Mouse (Mus musculus) ES-Bruce4 (cell line): ENCODE results near the gene Adcyap1. TPM values are rescaled to one million over a fixed set of nuclear protein-coding genes. Genes with fewer than 3 reads are reported as not detected.

Experiments used
- H3K27ac ChIP-seq: 2 replicates; pipeline ENCODE4 v1.5.1; 2012; ENCODE audit warnings: low read length, inconsistent platforms; ENCODE audit not compliant: insufficient read depth
- H3K27me3 ChIP-seq: 2 replicates; pipeline ENCODE4 v1.6.1; 2012; ENCODE audit warnings: mild to moderate bottlenecking, low read length, inconsistent platforms; ENCODE audit not compliant: control insufficient read depth, poor library complexity, insufficient read depth, severe bottlenecking
- H3K36me3 ChIP-seq: 2 replicates; pipeline ENCODE4 v1.6.1; 2012; ENCODE audit warnings: inconsistent platforms, mild to moderate bottlenecking, low read length, moderate library complexity; ENCODE audit not compliant: control insufficient read depth, poor library complexity, insufficient read depth, severe bottlenecking
- H3K4me1 ChIP-seq: one replicate; pipeline ENCODE4 v1.8.1; 2011; ENCODE audit warnings: low read length; ENCODE audit not compliant: control insufficient read depth, insufficient read depth
- H3K4me3 ChIP-seq: 2 replicates; pipeline ENCODE4 v1.5.1; 2011; ENCODE audit warnings: low read depth, mild to moderate bottlenecking, low read length
- H3K9ac ChIP-seq: 2 replicates; pipeline ENCODE4 v1.6.1; 2012; ENCODE audit warnings: low read depth, mild to moderate bottlenecking, inconsistent platforms; ENCODE audit not compliant: poor library complexity, severe bottlenecking
- H3K9me3 ChIP-seq: replicated peaks from 2 replicates; pipeline ENCODE4 v1.6.1; 2012; ENCODE audit warnings: mild to moderate bottlenecking, low read length, inconsistent platforms; ENCODE audit not compliant: control insufficient read depth, poor library complexity, insufficient read depth, severe bottlenecking
- CTCF ChIP-seq: IDR thresholded peaks from one replicate; pipeline ENCODE4 v1.8.1; 2011; ENCODE audit warnings: low read depth, low read length
- EP300 ChIP-seq: IDR thresholded peaks from 2 replicates; pipeline ENCODE4 v1.6.1; 2011; ENCODE audit warnings: low read depth, low read length; ENCODE audit not compliant: insufficient read depth
- POLR2A ChIP-seq: IDR thresholded peaks from one replicate; pipeline ENCODE4 v1.8.1; 2011; ENCODE audit warnings: low read length; ENCODE audit not compliant: insufficient read depth
- polyA plus RNA-seq: library from polyadenylated mRNA; stranded (reverse); fragments of >200 nt; gene quantifications from 2 replicates; pipeline ENCODE4 v1.2.4, GENCODE M21; 2011; ENCODE audit warnings: low read depth; ENCODE audit not compliant: missing spikeins, insufficient read depth, insufficient read length

The Adcyap1 gene
- polyA plus RNA-seq: 0.78 TPM in 1 of 2 replicates, not detected in the other

DNA sequence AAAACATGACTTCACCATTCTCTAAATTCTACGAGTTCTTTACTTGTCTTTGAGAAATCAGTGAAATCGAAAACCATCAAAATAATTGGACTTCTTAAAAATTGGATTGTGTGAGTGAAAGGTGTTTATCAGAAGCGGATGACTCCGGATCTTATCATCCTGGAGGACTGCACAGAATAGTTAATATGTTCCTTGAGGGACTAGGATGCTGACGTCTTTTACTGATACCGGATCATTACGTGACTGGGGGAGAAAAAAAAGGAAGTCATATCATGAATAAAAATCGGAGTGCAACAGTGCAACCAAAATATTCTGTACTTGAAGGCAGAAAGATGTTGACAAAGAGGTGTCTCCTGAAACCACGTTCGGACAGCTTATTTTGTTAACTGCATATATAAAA, at the start of gene Adcyap1:
Gene Adcyap1, plus strand, starts transcription at position 301 of the 400 bp plus-strand sequence.
- peaks cover 14% of the 10 kb centered on the region for H3K27me3 ChIP-seq
- no peaks in the 10 kb centered on the region for H3K9me3 ChIP-seq
- H3K36me3 ChIP-seq: no peaks in the 10 kb centered on the region
- H3K4me1 ChIP-seq: peaks cover 3% of the 10 kb centered on the region
- no peak within 1 kb of the TSS for H3K9ac ChIP-seq
- TF ChIP-seq CTCF (no peak), EP300 (no peak), POLR2A (no peak)
- no peak within 1 kb of the TSS for H3K4me3 ChIP-seq
- no peak within 1 kb of the TSS for H3K27ac ChIP-seq

DNA sequence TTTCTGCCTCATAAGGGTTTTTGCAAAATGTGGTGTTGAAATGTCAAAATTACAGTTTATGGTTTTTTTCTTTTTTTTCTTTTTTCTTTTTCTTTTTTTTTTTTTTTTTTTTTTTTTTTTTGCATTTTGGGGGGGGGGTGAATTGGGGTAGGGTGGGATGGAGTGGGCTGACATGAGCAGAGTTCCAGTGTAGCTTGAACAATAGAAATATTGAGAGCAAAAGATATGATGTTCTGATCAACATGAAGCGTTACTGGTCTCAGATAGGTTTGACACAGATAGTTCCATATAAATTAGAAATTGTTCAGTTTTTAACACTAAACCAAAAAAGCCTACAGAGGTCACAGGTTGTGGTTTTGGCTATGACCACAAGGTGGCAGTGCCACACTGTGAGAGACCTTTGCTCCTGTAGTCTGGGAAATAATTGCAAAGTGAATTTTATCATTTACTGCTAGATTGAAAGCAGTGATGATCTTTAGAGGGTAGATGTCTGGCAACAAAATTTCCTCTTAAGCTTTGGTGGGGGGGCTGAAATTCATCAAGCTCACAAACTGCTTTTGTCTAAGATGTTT, 40.5 kb upstream of the Adcyap1 start:
- H3K9me3 ChIP-seq: no peaks in the 10 kb centered on the region
- H3K9ac ChIP-seq: no peak overlapping the region
- no peaks in the 10 kb centered on the region for H3K36me3 ChIP-seq
- H3K27ac ChIP-seq: no peak overlapping the region
- no peaks in the 10 kb centered on the region for H3K4me1 ChIP-seq
- TF ChIP-seq CTCF (peak; percentile 17), EP300 (no peak), POLR2A (no peak)
- H3K27me3 ChIP-seq: no peaks in the 10 kb centered on the region
- no peak overlapping the region for H3K4me3 ChIP-seq

DNA sequence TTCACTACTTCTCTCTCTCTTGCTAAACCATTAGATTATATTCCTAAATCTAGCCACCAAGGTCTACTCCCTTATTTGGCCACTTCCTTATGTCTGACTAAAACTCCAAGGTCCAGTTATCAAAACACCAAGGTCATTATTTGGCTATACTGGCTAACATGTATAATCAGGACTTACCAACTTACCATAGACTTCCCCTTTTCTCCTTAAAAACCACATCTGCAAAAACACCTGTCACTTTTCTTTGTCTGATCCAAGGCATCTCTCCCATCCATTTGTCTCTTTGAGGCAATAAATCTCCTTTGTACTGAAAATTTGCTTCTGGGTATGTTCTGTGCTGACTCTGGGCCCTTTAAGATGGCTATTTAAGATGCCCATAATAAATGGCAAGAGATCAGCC, 29.2 kb upstream of the Adcyap1 start:
- no peaks in the 10 kb centered on the region for H3K4me1 ChIP-seq
- H3K36me3 ChIP-seq: no peaks in the 10 kb centered on the region
- no peaks in the 10 kb centered on the region for H3K27me3 ChIP-seq
- H3K4me3 ChIP-seq: no peak overlapping the region
- H3K9me3 ChIP-seq: no peaks in the 10 kb centered on the region
- TF ChIP-seq CTCF: no peak
- TF ChIP-seq POLR2A: no peak
- TF ChIP-seq EP300: no peak
- no peak overlapping the region for H3K27ac ChIP-seq
- no peak overlapping the region for H3K9ac ChIP-seq

DNA sequence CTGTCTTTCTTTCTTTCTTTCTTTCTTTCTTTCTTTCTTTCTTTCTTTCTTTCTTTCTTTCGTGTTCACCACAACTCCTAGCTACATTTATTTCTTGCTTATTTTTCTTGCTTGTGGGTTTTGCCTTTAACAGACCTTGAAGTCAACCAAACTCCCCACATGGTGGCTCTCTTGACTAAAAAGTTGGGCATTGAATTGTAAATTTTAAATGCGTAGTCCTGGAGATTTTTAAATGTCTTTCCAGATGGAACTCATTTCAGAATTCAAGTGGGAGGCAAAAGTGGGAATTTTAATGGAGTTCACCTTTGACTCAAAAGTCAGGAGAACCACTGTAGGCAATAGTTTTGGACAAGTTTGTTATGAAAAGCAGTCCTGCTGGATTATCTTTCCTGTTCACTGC, 2.0 kb upstream of the Adcyap1 start:
- Histone ChIP-seq H3K9ac (no peak overlapping the region), H3K4me3 (no peak overlapping the region), H3K4me1 (peaks cover 3% of the 10 kb centered on the region), H3K27me3 (peaks cover 8% of the 10 kb centered on the region), H3K27ac (no peak overlapping the region), H3K9me3 (no peaks in the 10 kb centered on the region), H3K36me3 (no peaks in the 10 kb centered on the region)
- no peak for TF ChIP-seq EP300
- TF ChIP-seq CTCF: no peak
- no peak for TF ChIP-seq POLR2A

DNA sequence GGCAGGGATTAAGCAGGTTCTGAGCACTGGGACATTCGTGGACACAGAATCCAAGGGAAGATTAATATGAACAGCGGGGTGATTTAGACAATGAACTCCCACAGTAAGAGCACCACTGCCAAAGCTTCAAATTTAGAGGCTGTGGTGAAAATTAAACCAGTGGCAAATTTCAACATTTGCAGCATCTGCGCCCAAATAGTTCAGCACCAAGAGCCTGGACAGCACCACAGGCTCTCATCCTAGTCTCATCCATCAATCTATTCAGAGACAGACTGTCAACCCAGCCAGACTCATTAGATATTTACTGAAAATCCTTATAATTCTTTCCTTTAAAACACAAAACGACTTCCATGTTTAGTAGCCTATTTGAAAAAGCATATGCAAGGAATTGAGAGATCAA, 604 bp upstream of the Adcyap1 start:
- Histone ChIP-seq H3K4me1 (peaks cover 3% of the 10 kb centered on the region), H3K36me3 (no peaks in the 10 kb centered on the region), H3K27ac (no peak overlapping the region), H3K27me3 (peaks cover 11% of the 10 kb centered on the region), H3K4me3 (no peak overlapping the region), H3K9me3 (no peaks in the 10 kb centered on the region), H3K9ac (no peak overlapping the region)
- no peak for TF ChIP-seq POLR2A

DNA sequence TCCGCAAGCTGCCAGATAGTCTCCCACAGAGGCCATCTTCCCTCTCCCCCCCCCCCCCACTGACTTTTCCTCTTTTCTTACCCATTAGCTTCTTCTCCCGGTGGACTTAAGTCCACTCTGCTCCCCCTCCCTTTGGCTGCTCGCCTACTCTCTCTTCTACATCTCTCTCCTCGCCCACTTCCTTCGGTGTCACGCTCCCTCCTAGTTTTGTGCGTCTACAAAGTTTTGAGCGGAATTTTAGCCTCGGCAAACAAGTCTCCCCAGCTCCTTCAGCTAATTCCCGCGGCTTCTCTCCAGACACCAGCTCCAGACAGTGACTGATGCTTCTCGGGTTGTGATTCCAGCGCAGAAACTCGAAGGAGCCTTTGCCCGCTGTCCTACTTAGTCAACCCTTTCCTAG, 401 bp downstream of the Adcyap1 start:
- H3K36me3 ChIP-seq: no peaks in the 10 kb centered on the region
- H3K27me3 ChIP-seq: peaks cover 14% of the 10 kb centered on the region
- no peak overlapping the region for H3K4me3 ChIP-seq
- peaks cover 3% of the 10 kb centered on the region for H3K4me1 ChIP-seq
- no peak overlapping the region for H3K27ac ChIP-seq
- H3K9ac ChIP-seq: no peak overlapping the region
- H3K9me3 ChIP-seq: no peaks in the 10 kb centered on the region
- TF ChIP-seq EP300 (no peak), CTCF (no peak), POLR2A (no peak)

DNA sequence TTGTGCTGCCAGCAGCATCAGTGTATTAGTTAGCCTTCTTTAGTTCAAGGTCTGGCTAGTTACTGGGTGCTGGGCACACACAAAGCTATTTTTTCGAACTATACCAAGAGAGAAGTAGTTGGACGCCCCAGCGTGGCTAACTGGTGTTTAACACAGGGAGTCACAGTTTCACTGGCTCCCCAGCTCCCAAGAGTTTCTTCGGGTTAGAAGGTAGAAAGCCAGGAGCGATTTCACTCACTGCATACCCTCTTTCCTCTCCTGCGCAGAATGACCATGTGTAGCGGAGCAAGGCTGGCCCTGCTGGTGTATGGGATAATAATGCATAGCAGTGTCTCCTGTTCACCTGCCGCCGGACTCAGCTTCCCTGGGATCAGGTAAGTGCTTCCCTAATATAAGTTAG, 930 bp downstream of the Adcyap1 start:
- Histone ChIP-seq H3K9ac (no peak overlapping the region), H3K27ac (no peak overlapping the region)

More for the DNA sequence above, 930 bp downstream of the Adcyap1 start:
- Histone ChIP-seq H3K4me1 (peaks cover 3% of the 10 kb centered on the region), H3K9me3 (no peaks in the 10 kb centered on the region), H3K4me3 (no peak overlapping the region), H3K36me3 (no peaks in the 10 kb centered on the region), H3K27me3 (peaks cover 14% of the 10 kb centered on the region)
- no peak for TF ChIP-seq POLR2A
- TF ChIP-seq EP300: no peak
- TF ChIP-seq CTCF: no peak
